ENCODE assay signal across 8 mouse cellular contexts in genomic region chr15:83223208-83223962, GRCm38 (mm10). TPM values are rescaled to one million over a fixed set of nuclear protein-coding genes. Genes with fewer than 3 reads are reported as not detected.
DNase-seq lines count a peak whose midpoint lies in the region; ATAC-seq lines count a peak whose summit lies in the region.
"Had no signal": no experiment of that assay in that cellular context is flagged by ENCODE, and none has a peak within 500 bp of the region (broad histone marks: within the 10 kb centered on the region; RNA-seq: fewer than 3 reads in every experiment).

No protein-coding gene starts in this region.

- H3K27ac ChIP-seq in heart, embryonic 12.5 days (ENCODE audit: poor library complexity, severe bottlenecking), result peak overlapping the region; percentile 49
- H3K27ac ChIP-seq in kidney, embryonic 15.5 days, result peak overlapping the region; percentile 95
- peak overlapping the region; percentile 96 for H3K27ac ChIP-seq in stomach, embryonic 14.5 days (ENCODE audit: low read length)

- H3K4me2 ChIP-seq in heart, embryonic 12.5 days, result no peak overlapping the region
- peak overlapping the region; percentile 32 for H3K4me2 ChIP-seq in kidney, embryonic 15.5 days
- peak overlapping the region; percentile 0; the same call in 1 of the 2 replicates for H3K4me2 ChIP-seq in stomach, embryonic 14.5 days (replicated peaks; ENCODE audit: low read depth, low read length)

- intact Hi-C loops in left cerebral cortex, postnatal 25 days (cut with DNase I), result no loop called here

- H3K27me3 ChIP-seq in heart, embryonic 12.5 days (replicated peaks), result no peaks in the 10 kb centered on the region
- H3K27me3 ChIP-seq in kidney, embryonic 15.5 days, result no peaks in the 10 kb centered on the region
- no peaks in the 10 kb centered on the region for H3K27me3 ChIP-seq in stomach, embryonic 14.5 days (ENCODE audit: control insufficient read depth, insufficient read depth, low read length)

- H3K4me3 ChIP-seq in heart, embryonic 12.5 days, result no peak overlapping the region
- no peak overlapping the region for H3K4me3 ChIP-seq in kidney, embryonic 15.5 days (replicated peaks)
- H3K4me3 ChIP-seq in stomach, embryonic 14.5 days (ENCODE audit: low read depth, low read length), result no peak overlapping the region

- no peak overlapping the region for H3K9ac ChIP-seq in heart, embryonic 12.5 days
- no peak overlapping the region for H3K9ac ChIP-seq in kidney, embryonic 15.5 days
- H3K9ac ChIP-seq in stomach, embryonic 14.5 days (replicated peaks; ENCODE audit: low read depth, low read length), result no peak overlapping the region

- peak; percentile 70 to 76 for DNase-seq in adrenal gland, adult (ENCODE audit: inconsistent age in 2 of 2, low spot score in 1 of 2)
- peak; percentile 74 for DNase-seq in embryo, embryonic 9.5 days (ENCODE audit: extremely low spot score)
- peak; percentile 70 for DNase-seq in lung, postnatal 14 days
- no peak for DNase-seq in left cerebral cortex, postnatal 25 days (ENCODE audit: low spot score in 2 of 2)

- H3K36me3 ChIP-seq in heart, embryonic 12.5 days, result no peaks in the 10 kb centered on the region
- H3K36me3 ChIP-seq in kidney, embryonic 15.5 days, result no peaks in the 10 kb centered on the region
- H3K36me3 ChIP-seq in stomach, embryonic 14.5 days (ENCODE audit: control insufficient read depth, insufficient read depth, low read length), result no peaks in the 10 kb centered on the region

- peak; percentile 57; the same call in 1 of the 2 replicates for ATAC-seq in heart, embryonic 12.5 days (ENCODE audit: insufficient number of reproducible peaks, low FRiP score)
- peak; percentile 93 for ATAC-seq in kidney, embryonic 15.5 days (replicated peaks; ENCODE audit: low FRiP score)
- ATAC-seq in stomach, embryonic 14.5 days (ENCODE audit: insufficient number of reproducible peaks, insufficient read depth, low FRiP score, low read depth), result peak; percentile 92

- H3K4me1 ChIP-seq in heart, embryonic 12.5 days (replicated peaks), result peaks cover 22% of the 10 kb centered on the region
- peaks cover 32% of the 10 kb centered on the region for H3K4me1 ChIP-seq in kidney, embryonic 15.5 days
- peaks cover 25% of the 10 kb centered on the region for H3K4me1 ChIP-seq in stomach, embryonic 14.5 days (ENCODE audit: control insufficient read depth, insufficient read depth, low read length)

- WGBS in heart, embryonic 12.5 days, result 53% methylated on average over 11 of the region's 11 CpGs
- 18% methylated on average over 11 of the region's 11 CpGs for WGBS in kidney, embryonic 15.5 days
- 7% methylated on average over 11 of the region's 11 CpGs for WGBS in stomach, embryonic 14.5 days

- H3K9me3 ChIP-seq in heart, embryonic 12.5 days (replicated peaks), result peaks cover 6% of the 10 kb centered on the region; the same call in 1 of the 2 replicates
- H3K9me3 ChIP-seq in kidney, embryonic 15.5 days (replicated peaks), result no peaks in the 10 kb centered on the region
- H3K9me3 ChIP-seq in stomach, embryonic 14.5 days (ENCODE audit: control insufficient read depth, low read depth, low read length), result no peaks in the 10 kb centered on the region

RNA-seq across cellular contexts. Expression of gene A4galt, which starts 28.2 kb away (rescaled TPM):
- polyA plus RNA-seq in heart, embryonic 12.5 days (2016; fragmentation: Nextera tagmentation; extraction: Ambion mirVana), result 0.18 TPM in 2 replicates
- 19.1 and 20.8 TPM in 2 replicates for polyA plus RNA-seq in kidney, embryonic 15.5 days (2015; fragmentation: Nextera tagmentation; extraction: Ambion mirVana)
- 9.6 and 13.4 TPM in 2 replicates for polyA plus RNA-seq in stomach, embryonic 14.5 days (2014; fragmentation: Nextera tagmentation; extraction: Ambion mirVana)
- total RNA-seq in left cerebral cortex, postnatal 25 days (2021), result 1 to 10 TPM; 3.5 to 5.2 TPM
- total RNA-seq: hematopoietic stem cell, adult 5-6 weeks had no signal

RNA-seq across cellular contexts. Expression of gene Cyb5r3, which starts 51.0 kb away (rescaled TPM):
- polyA plus RNA-seq in heart, embryonic 12.5 days (2016; fragmentation: Nextera tagmentation; extraction: Ambion mirVana), result 132 and 136 TPM in 2 replicates
- 150 and 166 TPM in 2 replicates for polyA plus RNA-seq in kidney, embryonic 15.5 days (2015; fragmentation: Nextera tagmentation; extraction: Ambion mirVana)
- 207 and 214 TPM in 2 replicates for polyA plus RNA-seq in stomach, embryonic 14.5 days (2014; fragmentation: Nextera tagmentation; extraction: Ambion mirVana)
- 10 to 100 TPM; 55.8 to 58.8 TPM for total RNA-seq in left cerebral cortex, postnatal 25 days (2021)

Comparison
In these comparisons a context has a peak if more than half of its experiments do, and no peak if none do; other contexts are left out.
1. DNase-seq: peak in adrenal gland, adult (2 of 2), embryo, embryonic 9.5 days (single experiment) and lung, postnatal 14 days (single experiment); none in left cerebral cortex, postnatal 25 days (0 of 2).
2. Peak in every context shown above with its lines, with median percentiles within 50 percentile points of each other: ATAC-seq and H3K27ac ChIP-seq.